ENCODE assay signal across 10 mouse cellular contexts in genomic region chr6:72729831-72730559, GRCm38 (mm10). TPM values are rescaled to one million over a fixed set of nuclear protein-coding genes. Genes with fewer than 3 reads are reported as not detected.
DNase-seq lines count a peak whose midpoint lies in the region; ATAC-seq and TF ChIP-seq lines count a peak whose summit lies in the region.
"Had no signal": no experiment of that assay in that cellular context is flagged by ENCODE, and none has a peak within 500 bp of the region (broad histone marks: within the 10 kb centered on the region; RNA-seq: fewer than 3 reads in every experiment).

No protein-coding gene starts in this region.

- peaks cover 1% of the 10 kb centered on the region for H3K4me1 ChIP-seq in lung, adult 2 months (ENCODE audit: control insufficient read depth, insufficient read depth, low read length)
- peaks cover 24% of the 10 kb centered on the region for H3K4me1 ChIP-seq in forebrain, embryonic 16.5 days (replicated peaks; ENCODE audit: control insufficient read depth, insufficient read depth, low read length)
- H3K4me1 ChIP-seq in limb, embryonic 15.5 days, result peaks cover 43% of the 10 kb centered on the region

- WGBS in lung, adult 2 months, result 67% methylated on average over 14 of the region's 14 CpGs
- 18% methylated on average over 14 of the region's 14 CpGs for WGBS in forebrain, embryonic 16.5 days
- 71% methylated on average over 14 of the region's 14 CpGs for WGBS in limb, embryonic 15.5 days

- no peaks in the 10 kb centered on the region for H3K36me3 ChIP-seq in forebrain, embryonic 16.5 days (ENCODE audit: control insufficient read depth, insufficient read depth)
- H3K36me3 ChIP-seq in limb, embryonic 15.5 days, result no peaks in the 10 kb centered on the region
- H3K36me3 ChIP-seq: heart, embryonic 15.5 days had no signal

- no peaks in the 10 kb centered on the region for H3K9me3 ChIP-seq in forebrain, embryonic 16.5 days (ENCODE audit: control insufficient read depth, low read length)
- no peaks in the 10 kb centered on the region for H3K9me3 ChIP-seq in limb, embryonic 15.5 days
- H3K9me3 ChIP-seq: heart, embryonic 15.5 days had no signal

- DNase-seq in lung, postnatal 36 days, result peak; percentile 27
- DNase-seq in lung, adult 2 months, result no peak
- DNase-seq in kidney, postnatal 25 days, result no peak
- no peak for DNase-seq in embryo, embryonic 9.5 days (ENCODE audit: extremely low spot score)
- no peak for DNase-seq in ovary, postnatal 14 days (ENCODE audit: low spot score)
- DNase-seq: kidney, adult 11 months; thymus, adult 2 months had no signal

- H3K4me3 ChIP-seq in lung, adult 2 months (replicated peaks; ENCODE audit: extremely low read depth, low read depth, low read length), result no peak overlapping the region
- H3K4me3 ChIP-seq in forebrain, embryonic 16.5 days (replicated peaks; ENCODE audit: low read length), result no peak overlapping the region
- no peak overlapping the region for H3K4me3 ChIP-seq in limb, embryonic 15.5 days
- H3K4me3 ChIP-seq: heart, embryonic 15.5 days had no signal

- no peak overlapping the region for H3K27ac ChIP-seq in forebrain, embryonic 16.5 days (ENCODE audit: low read length)
- 0 out of 2 replicates have a peak overlapping the region, but pooled peaks have one; percentile 8 for H3K27ac ChIP-seq in limb, embryonic 15.5 days
- H3K27ac ChIP-seq: heart, embryonic 15.5 days had no signal

- no peak for TF ChIP-seq CTCF in lung, adult 2 months (IDR thresholded peaks at IDR 0.05; ENCODE audit: insufficient read depth, low read length)

- H3K27me3 ChIP-seq in forebrain, embryonic 16.5 days (replicated peaks; ENCODE audit: control insufficient read depth, insufficient read depth, low read length), result no peaks in the 10 kb centered on the region
- H3K27me3 ChIP-seq in limb, embryonic 15.5 days, result no peaks in the 10 kb centered on the region
- H3K27me3 ChIP-seq: heart, embryonic 15.5 days had no signal

- no peak overlapping the region for H3K9ac ChIP-seq in forebrain, embryonic 16.5 days (replicated peaks; ENCODE audit: low read depth, low read length)
- H3K9ac ChIP-seq in limb, embryonic 15.5 days, result no peak overlapping the region
- H3K9ac ChIP-seq: heart, embryonic 15.5 days had no signal

- TF ChIP-seq POLR2A in lung, adult 2 months (IDR thresholded peaks at IDR 0.05; ENCODE audit: borderline replicate concordance, extremely low read depth, low read depth, low read length), result no peak

- H3K4me2 ChIP-seq in forebrain, embryonic 16.5 days (ENCODE audit: low read length), result no peak overlapping the region
- H3K4me2 ChIP-seq in limb, embryonic 15.5 days, result no peak overlapping the region
- H3K4me2 ChIP-seq: heart, embryonic 15.5 days had no signal

- ATAC-seq in forebrain, embryonic 16.5 days, result peak; percentile 14; the same call in 1 of the 2 replicates
- no peak for ATAC-seq in limb, embryonic 15.5 days (ENCODE audit: insufficient number of reproducible peaks, low FRiP score, low TSS enrichment, low read depth)

RNA-seq across cellular contexts. Expression of gene Tcf7l1, which starts 59.1 kb away (rescaled TPM):
- 27.8 and 30.1 TPM in 2 replicates for polyA plus RNA-seq in lung, adult 2 months (2012; rRNA removed)
- polyA plus RNA-seq in forebrain, embryonic 16.5 days (2015; fragmentation: Nextera tagmentation; extraction: Ambion mirVana), result 4.8 and 6.2 TPM in 2 replicates
- 34.8 and 39.0 TPM in 2 replicates for polyA plus RNA-seq in limb, embryonic 15.5 days (2015; fragmentation: Nextera tagmentation; extraction: Ambion mirVana)
